Mouse (Mus musculus) G1E (cell line): ENCODE results near the gene Itga5.

Experiments used
- CTCF ChIP-seq: IDR thresholded peaks from 2 replicates; pipeline ENCODE4 v1.5.1; 2012; ENCODE audit warnings: low read depth, low read length, inconsistent platforms, mixed read lengths
- GATA1 ChIP-seq: IDR thresholded peaks from 2 replicates; pipeline ENCODE4 v1.6.1; 2012; ENCODE audit warnings: borderline replicate concordance, low read length, inconsistent platforms, mixed read lengths
- TAL1 ChIP-seq: conservative IDR thresholded peaks from 2 replicates; pipeline ENCODE4 v1.6.1; 2012; ENCODE audit warnings: low read depth, low read length, inconsistent platforms, mixed read lengths

GRCm38 (mm10) chr15:103357817-103358216 lies 8.7 kb downstream of the Itga5 start:
- TF ChIP-seq CTCF (no peak), GATA1 (no peak), TAL1 (no peak)
